Mouse (Mus musculus) cerebellum, postnatal 14 days (tissue): ENCODE data around the gene Dhcr7.

Experiments used
- DNase-seq, 2 experiments: peaks; one replicate each; pipeline ENCODE4 v3.0.0; 2021; ENCODE audit warnings: mixed read lengths in 2 of 2

Dhcr7 gene

GRCm38 (mm10) chr7:143822375-143823265 lies at the start of gene Dhcr7, which contains the start of gene Nadsyn1:
Gene Dhcr7 (plus strand): TSS chr7:143823145.
Gene Nadsyn1 (minus strand): TSS chr7:143822849.
- peak; percentile 99 for DNase-seq

GRCm38 (mm10) chr7:143776137-143776536 lies 46.8 kb upstream of the Dhcr7 start:
- DNase-seq, result no peak

- DNase-seq, result no peak
Observed at GRCm38 (mm10) chr7:143777375-143777774, 45.6 kb upstream of the Dhcr7 start.

- peak in 1 of 2 experiments; percentile 27 for DNase-seq
Observed at GRCm38 (mm10) chr7:143783378-143783995, 39.5 kb upstream of the Dhcr7 start.

- DNase-seq, result peak; percentile 71 to 80
Observed at GRCm38 (mm10) chr7:143783996-143784829, 38.7 kb upstream of the Dhcr7 start, which contains the start of gene Mrgpre. Gene Mrgpre (minus strand): TSS chr7:143784500.

- DNase-seq, result no peak
Observed at GRCm38 (mm10) chr7:143792336-143792985, 30.5 kb upstream of the Dhcr7 start.

GRCm38 (mm10) chr7:143793121-143793520 lies 29.8 kb upstream of the Dhcr7 start:
- peak; percentile 48 to 70 for DNase-seq

GRCm38 (mm10) chr7:143798783-143799182 lies 24.2 kb upstream of the Dhcr7 start:
- DNase-seq, result peak; percentile 38 to 50

- DNase-seq, result no peak
Observed at GRCm38 (mm10) chr7:143800770-143801169, 22.2 kb upstream of the Dhcr7 start.

GRCm38 (mm10) chr7:143801195-143802065 lies 21.5 kb upstream of the Dhcr7 start:
- no peak for DNase-seq

- peak; percentile 37 to 39 for DNase-seq
Observed at GRCm38 (mm10) chr7:143805199-143805624, 17.7 kb upstream of the Dhcr7 start.

- DNase-seq, result no peak
Observed at GRCm38 (mm10) chr7:143808909-143809308, 14.0 kb upstream of the Dhcr7 start.

GRCm38 (mm10) chr7:143819201-143819600 lies 3.7 kb upstream of the Dhcr7 start:
- no peak for DNase-seq

- DNase-seq, result no peak
Observed at GRCm38 (mm10) chr7:143821241-143821640, 1.7 kb upstream of the Dhcr7 start.

- DNase-seq, result no peak
Observed at GRCm38 (mm10) chr7:143823266-143823605, 291 bp downstream of the Dhcr7 start.

GRCm38 (mm10) chr7:143826985-143827384 lies 4.0 kb downstream of the Dhcr7 start:
- DNase-seq, result no peak

GRCm38 (mm10) chr7:143829504-143830331 lies 6.8 kb downstream of the Dhcr7 start:
- DNase-seq, result peak; percentile 95

GRCm38 (mm10) chr7:143830399-143830798 lies 7.5 kb downstream of the Dhcr7 start:
- DNase-seq, result peak; percentile 34 to 44

- DNase-seq, result no peak
Observed at GRCm38 (mm10) chr7:143832196-143832595, 9.3 kb downstream of the Dhcr7 start.

- no peak for DNase-seq
Observed at GRCm38 (mm10) chr7:143832611-143833010, 9.7 kb downstream of the Dhcr7 start.
